Mouse (Mus musculus) E14TG2a.4 (cell line): Measurements from ENCODE around the gene Zkscan16.
A peak's percentile ranks its signal among the peaks of the same experiment; 100 is the strongest.

Experiments used
- H3K27me3 ChIP-seq: 2 replicates; pipeline ENCODE4 v1.6.1; 2014; ENCODE audit warnings: low read length, control low read depth; ENCODE audit not compliant: insufficient read depth
- H3K36me3 ChIP-seq: 2 replicates; pipeline ENCODE4 v1.6.1; 2014; ENCODE audit warnings: low read length, control low read depth; ENCODE audit not compliant: insufficient read depth
- H3K4me1 ChIP-seq: replicated peaks from 2 replicates; pipeline ENCODE4 v1.6.1; 2014; ENCODE audit warnings: low read depth, low read length, control low read depth
- H3K4me3 ChIP-seq: replicated peaks from 2 replicates; pipeline ENCODE4 v1.5.1; 2014; ENCODE audit warnings: mild to moderate bottlenecking, low read length
- H3K9me3 ChIP-seq: 2 replicates; pipeline ENCODE4 v1.6.1; 2014; ENCODE audit warnings: low read length, control low read depth
- CTCF ChIP-seq: conservative IDR thresholded peaks from 2 replicates; pipeline ENCODE4 v1.5.1; 2014; ENCODE audit warnings: low read length
- NANOG ChIP-seq: IDR thresholded peaks from 2 replicates; pipeline ENCODE4 v1.6.1; 2014; ENCODE audit warnings: borderline replicate concordance, low read length, mixed read lengths
- POU5F1 ChIP-seq: IDR thresholded peaks from 2 replicates; pipeline ENCODE4 v1.6.1; 2014; ENCODE audit warnings: low read length, borderline replicate concordance

Gene Zkscan16

GRCm38 (mm10) chr4:58934308-58934707, 9.1 kb upstream of the Zkscan16 start:
- TF ChIP-seq POU5F1, result no peak
- TF ChIP-seq CTCF, result no peak
- TF ChIP-seq NANOG, result no peak
- H3K36me3 ChIP-seq, result no peaks in the 10 kb centered on the region
- peaks cover 4% of the 10 kb centered on the region; the same call in 1 of the 2 replicates for H3K4me1 ChIP-seq
- no peaks in the 10 kb centered on the region for H3K9me3 ChIP-seq
- peaks cover 18% of the 10 kb centered on the region for H3K27me3 ChIP-seq
- no peak overlapping the region for H3K4me3 ChIP-seq

DNA sequence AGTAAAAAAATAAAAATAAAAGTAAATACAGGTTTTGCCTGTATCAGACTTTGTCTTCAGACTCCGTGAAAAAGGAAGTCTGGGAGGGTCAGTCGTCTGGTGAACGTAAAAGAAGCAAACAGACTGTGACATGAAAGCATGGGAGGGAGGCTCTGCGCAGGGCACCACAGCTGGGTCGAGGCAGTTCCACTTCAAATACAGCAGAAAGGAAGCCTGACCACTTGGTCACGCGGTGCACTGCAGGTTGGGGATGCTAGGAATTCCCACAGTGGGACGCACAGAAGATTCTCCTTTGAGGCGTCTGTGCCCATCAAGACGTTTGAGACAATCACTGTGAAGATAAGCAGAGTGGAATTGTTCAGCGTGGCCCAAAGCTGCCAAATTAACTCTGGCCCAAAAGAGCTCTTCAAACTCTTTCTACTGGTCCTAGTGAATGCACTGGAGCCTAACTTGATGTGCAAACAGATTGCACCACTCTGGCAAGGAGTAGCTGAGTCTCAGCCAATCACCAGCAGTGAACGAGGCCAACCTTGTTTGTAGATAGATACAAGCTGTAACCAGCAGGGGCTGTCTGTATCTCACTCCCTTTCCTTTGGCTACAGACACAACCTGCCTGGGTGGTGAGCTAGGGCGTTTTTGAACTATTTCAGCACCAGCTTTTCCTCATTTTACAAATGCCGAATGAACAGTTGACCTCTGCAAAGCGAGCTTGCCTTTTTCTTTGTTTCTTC, 8.5 kb upstream of the Zkscan16 start:
- H3K36me3 ChIP-seq, result no peaks in the 10 kb centered on the region
- H3K27me3 ChIP-seq, result peaks cover 22% of the 10 kb centered on the region
- H3K4me3 ChIP-seq, result no peak overlapping the region
- no peak; the same call in 1 of the 2 replicates for TF ChIP-seq CTCF
- no peak for TF ChIP-seq NANOG
- TF ChIP-seq POU5F1, result no peak
- peaks cover 4% of the 10 kb centered on the region; the same call in 1 of the 2 replicates for H3K4me1 ChIP-seq
- no peaks in the 10 kb centered on the region for H3K9me3 ChIP-seq

GRCm38 (mm10) chr4:58935846-58936245, 7.6 kb upstream of the Zkscan16 start:
- no peak for TF ChIP-seq POU5F1
- no peak; the same call in 1 of the 2 replicates for TF ChIP-seq NANOG
- TF ChIP-seq CTCF, result no peak
- Histone ChIP-seq H3K4me1 (peaks cover 4% of the 10 kb centered on the region; the same call in 1 of the 2 replicates), H3K27me3 (peaks cover 28% of the 10 kb centered on the region), H3K9me3 (no peaks in the 10 kb centered on the region), H3K4me3 (no peak overlapping the region), H3K36me3 (no peaks in the 10 kb centered on the region)

- no peak for TF ChIP-seq POU5F1
- no peak for TF ChIP-seq CTCF
- TF ChIP-seq NANOG, result no peak
- Histone ChIP-seq H3K36me3 (no peaks in the 10 kb centered on the region), H3K4me3 (no peak overlapping the region), H3K27me3 (peaks cover 54% of the 10 kb centered on the region), H3K4me1 (peaks cover 6% of the 10 kb centered on the region), H3K9me3 (peaks cover 10% of the 10 kb centered on the region)
Observed at GRCm38 (mm10) chr4:58941638-58942037, 1.8 kb upstream of the Zkscan16 start.

DNA sequence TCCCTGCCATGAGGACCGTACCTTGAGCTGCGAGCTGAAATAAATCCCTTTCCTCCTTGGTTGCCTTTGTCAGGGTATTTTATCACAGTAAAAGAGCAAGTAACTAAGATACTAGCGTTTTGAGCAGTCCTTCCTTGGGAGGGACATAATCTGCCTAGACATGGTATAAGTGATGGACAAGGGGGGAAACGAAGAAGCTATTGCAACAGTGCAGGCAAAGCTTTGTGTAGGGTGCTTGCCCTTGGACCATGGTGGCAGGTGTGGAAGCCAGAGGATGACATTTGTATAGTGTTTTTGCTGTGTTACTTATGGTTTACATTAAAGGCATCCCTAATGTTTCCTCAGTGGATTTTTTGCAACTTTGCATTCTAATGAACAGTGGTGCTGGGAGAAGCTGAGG, 486 bp upstream of the Zkscan16 start:
- no peak for TF ChIP-seq CTCF
- H3K9me3 ChIP-seq, result peaks cover 10% of the 10 kb centered on the region
- peaks cover 6% of the 10 kb centered on the region for H3K4me1 ChIP-seq
- no peaks in the 10 kb centered on the region for H3K36me3 ChIP-seq
- H3K27me3 ChIP-seq, result peaks cover 54% of the 10 kb centered on the region
- H3K4me3 ChIP-seq, result peak overlapping the region; percentile 87

- Histone ChIP-seq H3K4me3 (peak overlapping the region; percentile 87), H3K36me3 (no peaks in the 10 kb centered on the region), H3K4me1 (peaks cover 6% of the 10 kb centered on the region), H3K9me3 (peaks cover 10% of the 10 kb centered on the region), H3K27me3 (peaks cover 61% of the 10 kb centered on the region)
- no peak for TF ChIP-seq CTCF
Observed at GRCm38 (mm10) chr4:58944206-58944553, 752 bp downstream of the Zkscan16 start.

DNA sequence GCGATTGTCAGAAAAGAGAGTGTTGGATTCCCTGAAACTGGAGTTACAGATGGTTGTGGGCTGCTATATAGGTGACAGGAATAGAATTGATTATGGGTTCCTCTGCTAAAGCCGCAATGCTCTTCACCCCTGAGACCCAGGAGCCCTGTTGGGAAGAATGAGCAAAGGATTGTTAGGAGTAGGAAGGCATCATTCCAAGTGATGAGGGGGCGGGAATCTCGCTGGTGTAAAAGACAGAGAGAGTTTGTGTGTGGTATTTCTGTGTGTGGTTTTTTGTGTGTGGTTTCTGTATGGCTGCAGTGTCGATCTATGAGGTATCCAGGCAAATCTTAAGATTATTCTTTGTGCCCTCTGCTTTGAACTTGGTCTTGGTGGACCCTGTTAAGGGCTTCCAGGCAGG, 1.3 kb downstream of the Zkscan16 start:
- Histone ChIP-seq H3K27me3 (peaks cover 59% of the 10 kb centered on the region), H3K9me3 (peaks cover 10% of the 10 kb centered on the region), H3K36me3 (no peaks in the 10 kb centered on the region), H3K4me1 (peaks cover 6% of the 10 kb centered on the region), H3K4me3 (no peak overlapping the region)
- TF ChIP-seq POU5F1, result no peak
- no peak for TF ChIP-seq NANOG
- no peak for TF ChIP-seq CTCF

DNA sequence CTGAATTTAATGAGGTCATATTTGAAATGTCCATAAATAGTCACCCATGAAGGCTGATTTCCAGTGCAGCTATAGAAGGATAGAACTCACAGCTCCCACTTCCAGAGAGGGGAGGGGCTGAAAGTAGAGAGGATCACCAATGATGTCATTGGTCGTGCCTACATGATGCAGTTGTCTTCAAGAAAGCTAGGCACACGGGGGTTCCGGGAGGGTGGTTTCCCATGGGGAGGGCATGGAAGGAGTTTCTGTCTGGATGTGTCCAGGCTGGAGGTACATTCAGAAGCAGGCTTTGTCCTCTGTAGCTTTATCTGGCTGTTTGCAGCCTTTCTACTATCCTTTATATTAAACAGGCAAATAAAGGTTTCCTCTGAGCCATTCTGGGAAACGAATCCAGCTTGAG, 5.0 kb downstream of the Zkscan16 start:
- Histone ChIP-seq H3K4me1 (peaks cover 6% of the 10 kb centered on the region), H3K27me3 (peaks cover 43% of the 10 kb centered on the region), H3K9me3 (no peaks in the 10 kb centered on the region), H3K36me3 (no peaks in the 10 kb centered on the region), H3K4me3 (no peak overlapping the region)
- TF ChIP-seq POU5F1, result no peak
- TF ChIP-seq NANOG, result no peak
- TF ChIP-seq CTCF, result no peak

- no peak for TF ChIP-seq CTCF
- TF ChIP-seq POU5F1, result no peak
- TF ChIP-seq NANOG, result no peak
- H3K27me3 ChIP-seq, result peaks cover 30% of the 10 kb centered on the region
- no peak overlapping the region for H3K4me3 ChIP-seq
- H3K36me3 ChIP-seq, result no peaks in the 10 kb centered on the region
- no peaks in the 10 kb centered on the region for H3K9me3 ChIP-seq
- 0 out of 2 replicates have a peak, but pooled peaks cover 6% of the 10 kb centered on the region for H3K4me1 ChIP-seq
Observed at GRCm38 (mm10) chr4:58952630-58953029, 9.2 kb downstream of the Zkscan16 start.
